Mouse (Mus musculus): Measurements from ENCODE around the gene AI661453.

Gene AI661453

DNA sequence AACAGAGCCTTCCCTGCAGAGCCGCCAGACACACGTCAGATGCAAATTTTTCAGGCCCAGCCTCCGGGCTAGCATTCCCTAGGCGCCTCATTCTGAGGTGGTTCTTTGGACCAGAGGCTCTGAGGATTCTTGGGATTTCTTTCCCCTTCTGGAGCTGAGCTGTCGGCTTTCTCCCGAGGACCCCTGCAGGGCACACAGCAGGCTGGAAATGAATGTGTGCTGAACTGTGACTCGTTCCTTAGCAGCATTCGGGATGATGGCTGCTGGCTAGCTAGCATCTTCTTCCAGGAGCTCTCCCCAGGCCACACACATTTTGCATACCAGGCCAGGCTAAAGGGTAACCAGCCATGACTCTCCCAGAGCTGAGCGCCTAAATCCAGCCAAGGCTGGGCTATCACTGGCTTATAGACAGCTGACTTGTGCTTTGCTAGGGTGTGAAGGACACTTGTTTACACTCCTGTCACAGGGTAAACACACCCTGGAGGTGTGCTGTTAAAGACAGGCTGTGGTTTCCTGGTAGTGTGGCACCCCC, 4.0 kb downstream of the AI661453 start:
- ATAC-seq (ENCODE audit: low TSS enrichment): no peak

DNA sequence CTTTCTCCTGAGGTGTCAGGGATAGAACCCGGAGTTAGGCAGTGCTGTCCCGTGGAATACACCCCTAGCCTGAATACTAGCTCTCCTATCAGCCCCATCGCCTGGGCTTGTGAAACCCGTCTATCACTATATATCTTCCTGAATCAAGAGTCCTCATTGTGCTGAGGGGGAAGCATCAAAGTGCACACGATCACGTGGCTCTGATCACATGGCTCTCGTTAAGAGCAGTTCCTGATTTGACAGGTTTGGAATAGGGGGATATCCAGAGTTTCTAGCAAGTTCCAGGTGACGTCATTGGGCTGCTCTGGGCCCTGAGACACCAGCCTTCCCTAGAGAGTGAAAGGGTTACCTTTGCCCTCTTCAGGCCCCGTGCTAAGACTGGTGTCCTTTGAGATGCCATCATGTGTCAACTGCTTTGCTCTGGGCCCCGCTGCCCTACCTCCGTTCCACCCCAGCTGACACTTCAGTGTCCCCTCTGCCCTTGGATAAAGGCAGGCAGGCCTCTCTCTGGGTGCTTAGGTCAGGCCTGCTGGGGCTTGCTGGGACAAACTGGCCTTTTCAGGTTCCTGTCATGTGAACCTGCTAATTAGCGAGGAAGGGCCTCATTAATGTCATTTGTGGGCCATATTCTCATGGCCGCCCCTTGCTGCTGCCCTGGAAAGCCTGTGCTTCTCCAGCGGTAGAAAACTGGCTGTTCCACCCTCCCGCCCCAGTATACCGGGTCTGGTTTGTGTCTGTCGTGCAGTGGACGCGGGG, 5.1 kb downstream of the AI661453 start:
- no peak for ATAC-seq (ENCODE audit: low TSS enrichment)

DNA sequence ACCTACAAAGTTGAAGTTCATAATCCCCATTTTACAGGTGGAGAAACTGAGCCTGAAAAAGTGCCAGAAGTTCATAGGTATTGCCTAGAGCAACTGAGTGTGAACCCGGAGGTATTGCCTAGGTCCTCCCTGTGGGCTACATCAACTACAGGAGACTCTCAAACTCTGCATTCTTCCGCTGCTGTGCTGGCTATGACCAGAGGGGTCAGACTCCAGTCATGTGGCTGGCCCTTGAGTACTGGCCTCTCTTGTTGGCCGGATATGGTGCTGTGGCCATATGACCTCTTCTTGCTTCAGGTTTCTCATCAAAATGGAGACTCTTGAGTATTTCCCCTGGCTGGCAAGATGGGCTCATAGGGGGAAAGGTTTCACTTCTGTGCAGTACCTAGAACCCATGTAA, 5.9 kb downstream of the AI661453 start:
- ATAC-seq (ENCODE audit: low TSS enrichment): no peak

DNA sequence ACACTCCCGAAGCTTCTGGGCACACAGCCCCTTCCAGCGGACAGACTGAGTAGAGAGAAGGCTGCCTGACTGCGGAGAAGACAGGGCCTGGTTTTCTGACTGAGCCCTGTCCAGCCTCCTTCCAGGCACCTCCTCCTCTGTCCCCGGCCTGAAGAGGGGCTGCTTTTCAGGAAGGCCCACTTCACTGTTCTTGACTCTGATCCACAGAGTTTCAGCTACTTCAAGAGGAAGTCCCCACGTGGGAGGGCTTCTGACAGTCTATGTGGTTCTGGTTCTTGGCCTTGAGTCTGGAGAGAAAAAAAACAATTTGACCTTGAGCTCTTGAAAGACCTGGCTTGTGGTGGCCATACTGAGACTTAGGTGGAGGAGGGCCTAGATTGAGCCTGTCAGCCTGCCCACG, 7.7 kb downstream of the AI661453 start:
- ATAC-seq (ENCODE audit: low TSS enrichment): no peak

DNA sequence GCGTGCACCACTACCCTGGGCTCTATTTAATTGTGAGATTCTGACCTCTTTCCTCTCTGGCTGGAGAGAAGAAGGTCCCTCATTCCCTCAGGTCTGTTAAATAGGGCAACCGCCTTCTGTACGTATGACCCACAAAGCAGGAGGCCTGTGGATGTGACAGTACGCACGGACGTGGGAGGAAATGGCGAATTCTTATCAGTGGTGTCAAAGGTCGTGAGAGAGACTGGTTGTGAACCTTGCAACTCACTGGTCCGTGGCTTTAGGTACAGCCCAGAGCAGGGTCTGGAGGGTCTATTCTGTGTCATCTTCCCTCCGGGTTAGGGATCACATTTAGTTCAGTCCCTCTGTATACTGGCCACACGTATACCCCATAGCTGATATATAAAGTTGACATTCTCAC, 9.1 kb downstream of the AI661453 start:
- ATAC-seq (ENCODE audit: low TSS enrichment): no peak

DNA sequence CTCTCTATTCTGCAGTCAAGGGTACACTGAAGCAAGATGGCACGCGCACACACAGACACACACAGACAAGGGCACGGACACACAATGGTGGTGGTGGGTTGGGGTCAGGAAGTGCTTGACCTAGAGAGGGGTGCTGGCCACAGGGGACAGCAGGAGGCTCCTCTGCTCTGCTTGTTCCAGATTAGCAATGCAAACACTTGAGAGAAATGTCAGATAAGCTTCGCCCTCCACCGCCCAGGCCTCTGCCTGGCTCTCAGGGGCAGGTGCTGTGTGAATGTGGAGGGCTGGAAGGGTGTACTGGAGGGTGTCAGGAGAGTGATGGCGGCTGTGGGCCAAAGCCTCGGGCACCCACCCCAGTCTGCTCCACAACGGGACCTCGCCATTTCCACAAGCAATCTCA, 9.6 kb downstream of the AI661453 start:
- no peak for ATAC-seq (ENCODE audit: low TSS enrichment)

DNA sequence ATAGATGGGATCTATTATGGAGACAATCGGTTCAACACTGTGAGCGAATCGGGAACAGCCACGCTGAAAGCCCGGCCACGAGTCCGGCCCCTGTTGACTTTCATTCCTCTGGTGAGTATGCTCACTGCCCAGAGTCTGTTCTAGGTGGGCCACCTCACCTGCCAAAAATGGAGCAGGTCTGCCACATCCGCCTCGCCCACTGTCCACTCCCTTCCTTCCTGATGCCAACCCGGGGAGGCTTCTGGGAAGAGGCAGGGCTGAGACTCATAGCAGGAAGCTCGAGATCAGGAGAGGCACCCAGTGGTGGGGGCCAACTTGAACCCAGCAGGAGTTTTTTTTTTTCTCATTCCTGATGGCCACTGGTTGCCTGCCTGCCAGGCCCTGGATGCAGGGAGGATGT, 10.1 kb downstream of the AI661453 start:
- no peak for ATAC-seq (ENCODE audit: low TSS enrichment)

DNA sequence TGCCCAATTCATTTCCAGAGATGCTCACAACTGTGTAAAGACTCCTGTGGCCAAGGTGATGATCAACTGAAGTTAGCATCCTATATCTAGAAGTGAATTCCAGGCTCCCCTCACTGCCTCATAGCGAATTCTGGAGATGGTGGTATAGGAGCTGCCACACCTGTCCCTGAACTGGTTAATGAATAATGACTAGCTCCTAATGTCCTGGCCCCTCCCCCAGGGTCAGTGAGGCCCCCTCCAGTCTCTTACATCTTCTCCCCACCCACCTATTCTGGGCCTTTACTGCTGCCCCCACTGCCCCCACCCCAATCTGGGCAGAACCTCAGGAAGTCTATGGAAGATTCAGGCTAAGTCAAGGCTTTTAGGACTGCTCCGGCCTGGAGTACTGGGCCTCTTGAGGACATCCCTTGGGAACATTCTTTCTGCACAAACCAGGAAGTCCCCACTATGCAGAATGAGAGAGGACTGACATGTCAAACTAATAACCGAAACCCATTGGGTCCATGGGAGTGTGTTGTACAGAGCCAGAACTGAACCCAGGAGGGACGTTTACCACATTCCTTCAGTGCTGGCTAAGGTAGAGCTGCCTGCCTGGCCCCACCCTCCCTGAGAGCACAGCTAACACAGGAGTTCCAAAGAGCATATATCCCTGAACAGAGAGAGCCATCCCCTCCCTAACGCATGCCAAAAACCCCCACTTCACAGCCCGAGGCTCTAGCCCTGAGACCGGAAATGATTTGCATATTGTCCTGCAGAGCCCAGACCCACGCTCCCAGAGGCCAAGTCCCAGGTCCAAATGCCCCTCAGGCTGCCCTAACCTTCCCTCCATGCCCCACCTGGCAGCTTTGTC, 12.3 kb downstream of the AI661453 start:
- ATAC-seq (ENCODE audit: low TSS enrichment): no peak

DNA sequence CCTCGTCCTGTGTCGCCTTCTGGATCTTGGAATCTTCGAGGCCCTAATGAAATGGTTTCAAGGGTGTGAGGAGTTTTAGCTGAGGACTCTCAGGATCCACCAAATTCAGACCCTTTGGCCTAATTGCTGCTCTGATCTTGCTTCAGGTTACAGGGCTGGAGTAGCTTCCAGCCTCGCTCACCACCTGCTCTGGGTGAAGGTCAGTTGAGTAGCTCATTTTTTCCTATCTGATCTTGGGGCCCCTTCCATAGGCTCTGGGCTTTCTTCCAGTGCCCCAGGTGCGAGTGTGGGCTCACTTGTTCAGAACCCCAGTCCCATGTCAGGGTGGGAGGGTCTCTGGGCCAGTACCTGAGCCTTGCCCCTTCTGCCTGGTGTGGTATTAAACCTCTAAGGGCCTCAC, 13.0 kb downstream of the AI661453 start:
- no peak for ATAC-seq (ENCODE audit: low TSS enrichment)

DNA sequence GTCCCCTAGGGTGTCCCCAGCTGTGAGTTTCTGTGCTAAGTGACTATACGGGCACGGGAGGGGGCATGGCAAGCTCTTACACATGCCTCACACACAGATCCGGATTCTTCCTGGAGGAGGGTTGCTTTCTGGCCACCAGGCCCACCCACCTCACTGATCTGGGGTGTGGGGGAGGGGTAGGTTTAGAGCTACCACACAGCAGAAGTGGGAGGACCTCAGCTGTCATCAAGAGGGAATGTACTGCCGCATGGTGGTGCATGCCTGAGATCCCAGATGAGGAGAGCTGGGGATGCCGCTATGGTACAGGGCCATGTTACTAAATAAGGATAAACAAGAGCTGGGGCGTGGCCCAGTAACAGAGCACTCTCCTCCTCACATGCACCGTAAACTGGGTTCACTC, 13.8 kb downstream of the AI661453 start:
- ATAC-seq (ENCODE audit: low TSS enrichment): no peak

DNA sequence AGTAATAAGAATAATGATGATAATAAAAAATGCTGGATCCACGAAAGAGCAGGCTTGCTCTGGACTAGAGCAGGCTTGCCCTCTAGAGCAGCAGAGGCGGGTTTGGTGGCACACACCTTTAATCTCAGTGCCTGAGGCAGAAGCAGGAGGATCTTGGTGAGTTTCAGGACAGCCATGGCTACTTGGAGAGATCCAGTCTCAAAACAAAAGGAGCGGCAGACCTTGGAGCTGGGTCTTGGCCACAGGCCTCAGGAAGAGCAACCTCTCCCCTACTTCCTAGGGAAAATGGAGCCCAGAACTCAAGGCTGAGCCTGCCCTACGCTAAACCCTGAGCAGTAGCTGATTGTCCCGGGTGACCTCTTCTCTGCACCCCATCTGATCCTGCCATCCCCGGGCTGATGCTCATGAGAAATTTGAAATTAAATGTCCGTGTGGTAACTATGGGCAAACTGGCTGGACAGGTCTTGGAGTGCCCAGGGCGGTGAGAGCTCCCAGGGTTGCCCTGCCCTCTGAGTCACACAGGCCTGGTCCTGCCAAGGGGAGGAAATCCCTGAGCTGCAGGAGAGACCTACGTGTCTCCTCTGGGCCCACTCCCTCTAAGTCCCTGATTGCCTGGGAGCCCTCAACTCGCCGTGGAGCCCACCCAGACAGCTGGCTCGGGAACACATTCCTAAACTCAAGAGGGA, 14.6 kb downstream of the AI661453 start:
- no peak for ATAC-seq (ENCODE audit: low TSS enrichment)

DNA sequence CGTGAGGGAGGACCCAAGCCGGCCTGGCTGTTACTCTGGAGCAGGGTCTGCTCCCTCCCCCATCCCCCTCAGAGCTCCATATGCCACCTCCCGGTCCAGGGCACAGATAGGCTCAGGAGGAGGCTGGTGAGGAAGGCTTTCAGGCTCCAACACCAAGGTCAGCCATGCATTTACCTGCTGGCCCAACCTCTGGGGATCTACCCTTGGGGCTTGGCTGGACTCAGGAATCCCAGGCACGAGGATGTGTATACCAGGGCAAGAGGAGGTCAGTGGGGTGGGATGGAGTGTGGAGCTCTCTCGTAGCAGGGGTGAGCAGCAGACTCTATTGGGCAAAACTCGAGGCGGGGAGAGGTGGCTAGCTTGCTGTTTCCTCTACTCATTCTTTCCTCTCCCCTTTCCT, 16.5 kb downstream of the AI661453 start:
- no peak for ATAC-seq (ENCODE audit: low TSS enrichment)

DNA sequence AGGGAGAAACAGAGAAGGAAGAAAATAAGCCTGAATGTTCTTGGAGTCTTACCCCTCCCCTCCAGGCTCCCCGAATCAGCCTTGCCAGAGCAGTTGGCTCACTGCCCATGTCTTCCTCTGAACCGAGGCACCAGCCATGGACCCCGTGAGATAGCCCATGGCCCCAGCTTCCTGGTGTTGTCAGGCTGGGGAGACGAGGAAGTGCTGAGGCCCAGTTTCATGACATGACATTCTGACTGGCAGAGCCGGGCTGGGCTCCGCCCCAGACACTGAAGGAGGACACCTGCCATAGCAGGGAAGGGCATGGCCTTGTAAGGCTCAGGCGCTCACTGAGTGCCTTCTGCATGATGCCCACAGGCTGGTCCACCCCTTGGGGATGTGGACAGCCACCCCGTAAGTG, 18.3 kb downstream of the AI661453 start:
- ATAC-seq (ENCODE audit: low TSS enrichment): no peak

DNA sequence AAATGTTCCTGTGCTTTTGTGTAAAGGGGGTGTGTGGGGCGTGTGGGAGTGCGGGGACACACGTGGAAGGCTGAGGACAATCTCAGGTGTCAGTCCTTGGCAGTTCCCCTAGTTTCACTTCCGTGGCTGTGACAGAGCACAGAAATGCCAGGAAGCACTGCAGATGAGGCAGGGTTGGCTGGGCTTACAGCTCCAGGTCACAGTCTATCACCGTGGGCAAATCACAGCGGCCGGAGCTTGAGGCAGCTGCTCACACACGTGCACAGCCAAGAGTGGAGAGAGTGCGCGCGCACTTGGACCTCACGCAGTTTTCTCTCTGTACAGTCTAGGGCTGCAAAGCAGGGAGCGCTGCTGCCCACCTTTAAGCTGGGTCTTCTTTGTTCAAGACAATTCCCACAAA, 21.9 kb downstream of the AI661453 start:
- ATAC-seq (ENCODE audit: low TSS enrichment): no peak

DNA sequence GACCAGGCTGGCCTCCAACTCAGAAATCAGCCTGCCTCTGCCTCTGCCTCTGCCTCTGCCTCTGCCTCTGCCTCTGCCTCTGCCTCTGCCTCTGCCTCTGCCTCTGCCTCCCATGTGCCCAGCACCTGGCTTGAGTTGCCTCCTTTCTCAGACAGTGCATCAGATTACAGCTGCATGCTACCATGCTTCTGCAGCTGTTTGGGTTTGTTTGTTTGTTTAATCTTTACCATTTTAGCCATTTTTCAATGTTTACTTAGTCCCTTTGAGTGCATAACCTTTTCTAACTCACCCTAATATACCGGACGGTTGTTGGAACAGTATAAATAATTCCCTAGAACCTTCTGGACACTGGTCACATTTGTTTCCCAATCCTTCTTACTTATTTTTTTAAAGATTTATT, 22.5 kb downstream of the AI661453 start:
- no peak for ATAC-seq (ENCODE audit: low TSS enrichment)

DNA sequence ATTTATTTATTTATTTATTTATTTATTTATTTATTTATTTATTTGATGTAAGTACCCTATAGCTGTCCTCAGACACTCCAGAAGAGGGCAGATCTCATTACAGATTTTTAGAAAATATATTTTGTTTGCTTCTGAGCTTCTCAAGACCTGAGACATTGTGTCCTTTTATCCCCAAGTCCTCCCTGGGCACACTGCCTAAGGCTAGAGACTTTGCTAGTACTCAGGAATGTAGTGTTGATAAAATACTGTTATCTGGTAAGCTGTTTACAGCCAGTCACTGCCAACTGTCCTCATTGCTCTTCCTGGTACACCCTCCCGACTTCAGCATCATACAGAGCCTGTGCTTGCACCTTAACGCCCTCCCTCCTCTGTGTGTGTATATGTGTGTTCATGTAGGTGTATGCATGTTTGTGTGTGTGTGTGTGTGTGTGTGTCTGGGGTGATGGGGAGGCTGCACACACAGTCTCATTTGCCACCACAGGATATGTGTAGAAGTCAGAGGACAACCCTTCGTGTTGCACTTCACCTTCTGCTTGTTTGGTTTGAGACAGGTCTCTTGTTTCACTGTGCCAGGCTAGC, 23.0 kb downstream of the AI661453 start:
- no peak for ATAC-seq (ENCODE audit: low TSS enrichment)

DNA sequence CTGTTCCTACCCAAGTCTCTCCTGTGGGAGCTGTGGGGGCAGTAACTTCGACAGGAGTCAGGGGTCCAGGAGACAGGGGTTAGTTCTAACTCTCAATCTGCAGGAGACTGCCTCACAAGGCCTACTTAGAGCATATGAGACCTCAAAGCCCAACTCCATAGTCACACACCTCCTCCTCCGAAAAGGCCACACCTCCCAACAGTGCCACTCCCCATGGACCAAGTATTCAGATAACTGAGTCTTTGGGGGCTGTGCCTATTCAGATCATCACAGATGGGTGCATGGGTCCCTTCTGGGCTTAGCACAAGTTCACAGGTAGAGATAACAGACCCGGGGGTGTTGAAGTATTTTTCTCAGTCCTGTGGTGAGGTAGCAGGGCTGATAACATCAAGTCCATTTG, 25.3 kb downstream of the AI661453 start:
- no peak for ATAC-seq (ENCODE audit: low TSS enrichment)

DNA sequence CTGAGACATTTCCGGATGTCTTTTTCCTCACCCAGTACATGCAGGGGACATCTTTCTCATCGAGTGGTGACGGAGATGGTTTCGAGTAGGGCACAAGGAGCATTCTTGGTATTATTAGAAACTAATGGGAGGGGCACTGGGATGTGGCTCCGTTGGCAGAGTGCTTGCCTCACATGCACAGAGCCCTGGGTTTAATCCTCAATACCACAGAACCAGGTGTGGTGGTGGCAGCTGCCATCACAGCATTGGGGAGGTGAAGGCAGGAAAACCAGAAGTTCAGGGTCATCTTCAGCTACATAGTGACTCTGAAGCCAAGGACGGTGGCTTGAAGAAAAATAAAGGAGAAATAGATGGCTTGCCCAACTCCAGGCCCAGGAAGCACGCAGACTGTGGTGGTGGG, 25.8 kb downstream of the AI661453 start:
- ATAC-seq (ENCODE audit: low TSS enrichment): no peak

DNA sequence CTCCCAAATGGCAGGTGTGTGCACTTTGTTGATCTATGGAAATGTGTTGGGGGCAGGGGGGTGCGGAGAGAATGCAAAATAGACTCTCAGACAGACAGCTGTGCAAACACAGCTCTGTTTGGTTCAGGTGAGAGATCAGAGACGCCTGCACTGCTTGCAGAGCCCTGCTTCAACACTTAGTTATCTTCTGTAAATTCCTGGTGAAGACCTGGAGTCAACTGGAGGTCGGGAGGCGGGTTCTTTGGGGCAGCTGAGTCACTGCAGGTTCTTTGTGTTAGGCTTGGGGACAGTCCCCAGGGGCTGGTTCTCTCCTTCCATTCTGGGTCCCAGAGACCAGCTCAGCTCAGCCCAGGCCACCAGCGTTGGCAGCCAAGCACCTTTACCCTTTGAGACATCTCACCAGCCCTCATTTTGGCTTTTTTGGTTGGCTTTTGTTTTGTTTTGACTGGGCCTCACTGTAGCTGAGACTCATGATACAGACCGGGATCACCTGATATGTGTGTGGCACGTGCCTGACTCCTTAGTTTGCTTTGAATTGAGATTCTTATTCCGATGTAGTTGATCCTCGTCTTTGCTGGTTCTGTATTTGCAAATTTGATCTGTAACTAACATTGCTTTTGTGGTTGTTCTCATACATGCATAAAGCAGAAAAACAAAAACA, 26.4 kb downstream of the AI661453 start:
- no peak for ATAC-seq (ENCODE audit: low TSS enrichment)

DNA sequence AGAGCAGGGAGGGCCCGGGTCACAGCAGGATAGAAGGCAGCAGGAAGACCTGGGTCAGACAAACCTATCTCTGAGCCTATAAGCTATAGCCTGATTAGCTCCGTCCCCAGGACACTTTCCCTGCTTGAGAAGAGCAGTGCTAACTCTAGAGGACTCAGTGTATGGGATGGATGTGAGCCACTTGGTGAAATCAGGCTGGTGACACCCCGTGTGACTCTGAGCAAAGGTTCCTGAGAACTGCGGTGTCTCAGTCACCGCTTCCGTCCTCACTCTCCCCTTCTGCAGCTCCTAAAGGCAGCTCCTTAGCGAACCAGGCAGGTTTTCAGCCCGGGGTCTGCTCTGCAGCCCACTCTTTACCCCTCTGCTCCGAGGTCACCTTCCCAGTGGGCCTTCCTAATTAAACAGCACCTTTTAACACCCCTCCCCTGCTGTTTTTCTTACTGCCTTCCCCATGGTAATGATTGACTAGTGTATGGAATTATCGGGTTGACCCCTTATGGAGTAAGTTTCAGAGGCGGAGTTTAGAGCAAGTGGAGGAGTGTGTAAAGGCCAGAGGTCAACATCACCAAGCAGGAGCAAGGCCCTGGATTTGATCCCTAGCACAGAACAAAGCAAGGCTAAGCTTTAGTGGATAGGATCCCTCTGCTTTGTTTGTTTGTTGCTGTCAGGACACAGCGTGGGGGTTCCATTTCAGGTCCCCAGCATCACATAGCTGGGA, 28.0 kb downstream of the AI661453 start:
- ATAC-seq (ENCODE audit: low TSS enrichment): no peak

DNA sequence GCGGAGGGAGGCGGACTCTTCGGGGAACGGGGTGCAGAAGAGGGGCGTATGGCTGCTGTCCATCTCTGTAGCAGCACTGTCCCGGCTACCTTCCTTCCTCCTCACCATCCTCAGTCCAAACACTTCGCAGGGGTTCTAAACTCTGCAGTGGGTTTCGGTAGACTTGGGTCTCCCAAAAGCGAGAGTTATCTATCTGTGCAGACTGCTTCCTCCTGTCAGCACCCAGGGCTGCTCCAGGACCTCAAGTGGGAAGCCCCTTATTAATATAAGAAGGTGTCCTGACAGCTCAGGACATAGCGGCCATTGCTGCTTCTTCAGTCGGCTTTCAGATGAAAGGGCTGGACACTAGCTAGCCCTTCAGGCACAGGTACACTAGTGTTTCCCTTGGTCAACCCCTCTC, 28.6 kb downstream of the AI661453 start:
- no peak for ATAC-seq (ENCODE audit: low TSS enrichment)
